Mouse (Mus musculus): ENCODE data around the gene Gm42957. TPM values are rescaled to one million over a fixed set of nuclear protein-coding genes. Genes with fewer than 3 reads are reported as not detected.

The Gm42957 gene
- polyA plus RNA-seq, 3 experiments from 2014 or later: 0.10 TPM; not detected in 2

Other genes with a start within 250 kb of the Gm42957 start
- not detected for gene BC107364, start 183.2 kb upstream of the Gm42957 start, polyA plus RNA-seq (2017; shearing (Covaris generic))
- not detected for gene Hfe2, start 110.3 kb upstream of the Gm42957 start, polyA plus RNA-seq (2017; shearing (Covaris generic))
- gene Txnip, start 77.5 kb upstream of the Gm42957 start, polyA plus RNA-seq (2017; shearing (Covaris generic)): 100 to 1,000 TPM; 160 to 366 (median 354) TPM
- 1 to 10 TPM in 1 of 3 experiments, not detected in 2; 2.1 TPM for gene Gm16253, start 58.5 kb upstream of the Gm42957 start, polyA plus RNA-seq (2017; shearing (Covaris generic))
- gene Polr3gl, start 41.3 kb upstream of the Gm42957 start, polyA plus RNA-seq (2017; shearing (Covaris generic)): 10 to 100 TPM; 26.9 to 48.9 (median 33.8) TPM
- under 1 TPM in 1 of 3 experiments, not detected in 2; 0.17 TPM for gene Ankrd34a, start 38.8 kb upstream of the Gm42957 start, polyA plus RNA-seq (2017; shearing (Covaris generic))
- gene Lix1l, start 34.3 kb upstream of the Gm42957 start, polyA plus RNA-seq (2017; shearing (Covaris generic)): under 1 TPM; 0.34 to 0.61 (median 0.43) TPM
- gene Rbm8a, start 5.5 kb upstream of the Gm42957 start, polyA plus RNA-seq (2017; shearing (Covaris generic)): 100 to 1,000 TPM; 102 to 149 (median 134) TPM
- 10 to 100 TPM; 45.8 to 63.4 (median 54.9) TPM for gene Pex11b, start 98 bp upstream of the Gm42957 start, polyA plus RNA-seq (2017; shearing (Covaris generic))
- not detected for gene Itga10, start 10.1 kb downstream of the Gm42957 start, polyA plus RNA-seq (2017; shearing (Covaris generic))
- under 1 TPM in 2 of 3 experiments, not detected in 1; 0.53 to 0.97 TPM for gene Ankrd35, start 34.7 kb downstream of the Gm42957 start, polyA plus RNA-seq (2017; shearing (Covaris generic))
- gene Pias3, start 60.9 kb downstream of the Gm42957 start, polyA plus RNA-seq (2017; shearing (Covaris generic)): 10 to 100 TPM; 34.3 to 65.5 (median 46.6) TPM
- 1 to 10 TPM in 2 of 3 experiments, under 1 TPM in 1; 0.86 to 2.5 (median 1.3) TPM for gene Nudt17, start 73.1 kb downstream of the Gm42957 start, polyA plus RNA-seq (2017; shearing (Covaris generic))
- 10 to 100 TPM; 61.8 to 74.4 (median 63.7) TPM for gene Polr3c, start 92.2 kb downstream of the Gm42957 start, polyA plus RNA-seq (2017; shearing (Covaris generic))
- 10 to 100 TPM; 44.6 to 73.7 (median 47.3) TPM for gene Rnf115, start 92.2 kb downstream of the Gm42957 start, polyA plus RNA-seq (2017; shearing (Covaris generic))
- gene Pdzk1, start 193.8 kb downstream of the Gm42957 start, polyA plus RNA-seq (2017; shearing (Covaris generic)): under 1 TPM in 1 of 3 experiments, not detected in 2; 0.94 TPM
- gene Cd160, start 193.9 kb downstream of the Gm42957 start, polyA plus RNA-seq (2017; shearing (Covaris generic)): 10 to 100 TPM; 50.8 to 77.5 (median 75.0) TPM

Measured in inflammation-experienced regulatory T-cells, adult 6 months (primary cell).